Mouse (Mus musculus): ENCODE results near the gene Cd70. TPM values are rescaled to one million over a fixed set of nuclear protein-coding genes. Genes with fewer than 3 reads are reported as not detected.
A peak's percentile ranks its signal among the peaks of the same experiment; 100 is the strongest.

Gene Cd70
- total RNA-seq, 1 experiment from 2014 or later, result not detected

GRCm38 (mm10) chr17:57098321-57098720, 51.3 kb downstream of the Cd70 start:
- DNase-seq, result no peak

GRCm38 (mm10) chr17:57096623-57096920, 53.0 kb downstream of the Cd70 start:
- peak; percentile 90 for DNase-seq

Other genes starting within 250 kb of the Cd70 start
- 29.0 and 33.6 TPM in 2 replicates for gene Mllt1, start 214.4 kb downstream of the Cd70 start, total RNA-seq (2021)
- not detected in 2 replicates for gene Acer1, start 167.7 kb downstream of the Cd70 start, total RNA-seq (2021)
- gene Clpp, start 159.5 kb downstream of the Cd70 start, total RNA-seq (2021), result 106 and 107 TPM in 2 replicates
- 65.6 and 67.0 TPM in 2 replicates for gene Alkbh7, start 152.4 kb downstream of the Cd70 start, total RNA-seq (2021)
- 1.1 TPM in 1 of 2 replicates, not detected in the other for gene Pspn, start 149.8 kb downstream of the Cd70 start, total RNA-seq (2021)
- 53.7 and 63.7 TPM in 2 replicates for gene Gtf2f1, start 138.5 kb downstream of the Cd70 start, total RNA-seq (2021)
- gene Gm17949, start 138.3 kb downstream of the Cd70 start, total RNA-seq (2021), result not detected in 2 replicates
- 90.2 and 99.9 TPM in 2 replicates for gene Khsrp, start 118.3 kb downstream of the Cd70 start, total RNA-seq (2021)
- gene Slc25a41, start 108.1 kb downstream of the Cd70 start, total RNA-seq (2021), result not detected in 2 replicates
- gene Crb3, start 90.7 kb downstream of the Cd70 start, total RNA-seq (2021), result 0.38 and 1.4 TPM in 2 replicates
- gene Slc25a23, start 89.9 kb downstream of the Cd70 start, total RNA-seq (2021), result 91.4 and 116 TPM in 2 replicates
- gene Dennd1c, start 71.3 kb downstream of the Cd70 start, total RNA-seq (2021), result 1.7 and 9.7 TPM in 2 replicates
- gene Tubb4a, start 62.0 kb downstream of the Cd70 start, total RNA-seq (2021), result 6.4 and 12.3 TPM in 2 replicates
- 0.44 and 0.68 TPM in 2 replicates for gene Tnfsf9, start 44.5 kb downstream of the Cd70 start, total RNA-seq (2021)
- gene Tnfsf14, start 44.4 kb upstream of the Cd70 start, total RNA-seq (2021), result 0.19 and 0.53 TPM in 2 replicates
- gene C3, start 78.4 kb upstream of the Cd70 start, total RNA-seq (2021), result 181 and 603 TPM in 2 replicates
- gene Gpr108, start 98.7 kb upstream of the Cd70 start, total RNA-seq (2021), result 54.2 and 56.4 TPM in 2 replicates
- gene Trip10, start 99.7 kb upstream of the Cd70 start, total RNA-seq (2021), result 38.5 and 45.1 TPM in 2 replicates
- 2.8 and 9.7 TPM in 2 replicates for gene Vav1, start 129.3 kb upstream of the Cd70 start, total RNA-seq (2021)
- gene Adgre1, start 208.9 kb upstream of the Cd70 start, total RNA-seq (2021), result 4.8 and 5.9 TPM in 2 replicates